Mouse (Mus musculus): ENCODE measurements around the gene Tead3. TPM values are rescaled to one million over a fixed set of nuclear protein-coding genes. Genes with fewer than 3 reads are reported as not detected.
"Not testable (repeated sequence)": the region's sequence is repeated elsewhere in the genome, so short reads cannot be mapped to it uniquely, and the experiment has no call there.

The Tead3 gene
- polyA plus RNA-seq, 1 experiment from 2014 or later: 9.7 TPM

DNA sequence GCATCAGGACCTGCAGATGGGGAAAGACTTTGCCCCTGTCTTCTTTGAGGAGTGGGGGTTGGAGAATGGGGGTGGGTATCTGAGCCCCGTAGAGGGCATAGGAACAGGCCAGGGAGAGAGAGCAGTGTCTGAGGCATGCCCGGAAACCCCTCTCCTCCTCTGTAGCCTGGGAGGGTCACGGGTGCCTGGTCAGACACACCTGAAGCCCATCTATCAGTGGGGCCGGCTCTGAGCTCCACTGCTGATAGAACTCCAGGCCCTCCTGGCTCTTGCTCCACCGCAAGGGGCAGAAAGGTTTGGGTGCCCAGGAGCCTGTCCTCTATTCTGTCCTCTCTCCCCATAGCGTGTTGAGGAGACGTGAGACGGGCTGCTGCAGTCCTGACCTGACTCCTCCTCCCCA, 24.9 kb downstream of the Tead3 start:
- H3K9ac ChIP-seq (replicated peaks; ENCODE audit: low read depth): no peak overlapping the region
- no peak overlapping the region for H3K4me2 ChIP-seq (replicated peaks; ENCODE audit: low read depth, low read length)
- no peaks in the 10 kb centered on the region for H3K9me3 ChIP-seq (ENCODE audit: low read length)
- DNase-seq (ENCODE audit: low spot score) (no peak), ATAC-seq (no peak)
- WGBS: 88% methylated on average over 7 of the region's 8 CpGs
- TF ChIP-seq EP300 (IDR thresholded peaks at IDR 0.05) (no peak), CTCF (IDR thresholded peaks at IDR 0.05) (no peak)
- H3K4me1 ChIP-seq (ENCODE audit: insufficient read depth, low read depth, low read length): peaks cover 15% of the 10 kb centered on the region
- no peaks in the 10 kb centered on the region for H3K27me3 ChIP-seq (replicated peaks; ENCODE audit: insufficient read depth, low read length)
- no peak overlapping the region for H3K27ac ChIP-seq (ENCODE audit: low read length)
- H3K36me3 ChIP-seq (ENCODE audit: insufficient read depth, low read length): no peaks in the 10 kb centered on the region; the same call in 1 of the 2 replicates
- no peak overlapping the region for H3K4me3 ChIP-seq (ENCODE audit: low read depth, low read length)

DNA sequence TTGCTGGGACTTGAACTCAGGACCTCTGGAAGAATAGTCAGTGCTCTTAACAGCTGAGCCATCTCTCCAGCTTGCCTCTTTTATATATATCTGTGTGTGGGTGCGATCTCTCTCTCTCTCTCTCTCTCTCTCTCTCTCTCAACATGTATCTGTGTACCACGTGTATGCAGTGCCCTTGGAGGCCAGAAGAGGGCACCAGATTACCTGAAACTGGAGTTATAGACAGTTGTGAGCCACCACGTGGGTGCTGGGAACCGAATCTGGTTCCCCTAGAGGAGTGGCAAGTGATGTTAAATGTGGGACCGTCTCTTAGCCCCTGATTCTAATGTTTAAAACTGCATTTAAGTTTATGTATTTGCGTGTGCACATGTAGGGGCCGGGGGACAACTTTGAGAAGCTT, 26.2 kb downstream of the Tead3 start:
- H3K36me3 ChIP-seq (ENCODE audit: insufficient read depth, low read length); ATAC-seq; DNase-seq (ENCODE audit: low spot score); H3K9ac ChIP-seq (replicated peaks; ENCODE audit: low read depth); H3K4me2 ChIP-seq (replicated peaks; ENCODE audit: low read depth, low read length); H3K4me3 ChIP-seq (ENCODE audit: low read depth, low read length); H3K27me3 ChIP-seq (replicated peaks; ENCODE audit: insufficient read depth, low read length); H3K4me1 ChIP-seq (ENCODE audit: insufficient read depth, low read depth, low read length); H3K9me3 ChIP-seq (ENCODE audit: low read length); H3K27ac ChIP-seq (ENCODE audit: low read length): not testable (repeated sequence)
- TF ChIP-seq CTCF (IDR thresholded peaks at IDR 0.05): peak; percentile 40
- WGBS: 96% methylated on average over 7 of the region's 7 CpGs

DNA sequence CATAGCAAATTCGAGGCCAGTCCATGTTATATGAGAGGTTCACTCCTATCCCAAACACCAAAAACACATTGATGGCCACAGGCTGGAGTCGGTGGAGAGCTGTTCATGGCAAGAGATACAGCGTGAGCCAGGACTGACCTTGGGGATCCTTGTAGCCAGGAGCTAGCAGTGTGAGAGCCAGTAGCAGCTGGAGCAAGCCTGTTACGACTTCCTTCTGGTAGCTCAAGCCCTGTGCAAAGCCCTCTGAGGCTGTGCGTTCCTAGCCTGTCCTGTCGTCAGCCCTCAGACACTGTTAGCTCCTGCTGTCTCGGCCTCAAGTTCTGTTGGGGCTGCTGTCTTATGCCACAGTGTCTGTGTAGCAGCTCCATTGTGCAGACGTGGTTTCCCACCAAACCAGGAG, 26.8 kb downstream of the Tead3 start:
- no peak for ATAC-seq
- Histone ChIP-seq H3K4me1 (ENCODE audit: insufficient read depth, low read depth, low read length) (peaks cover 7% of the 10 kb centered on the region; the same call in 1 of the 2 replicates), H3K4me2 (replicated peaks; ENCODE audit: low read depth, low read length) (no peak overlapping the region), H3K9me3 (ENCODE audit: low read length) (no peaks in the 10 kb centered on the region), H3K9ac (replicated peaks; ENCODE audit: low read depth) (no peak overlapping the region), H3K4me3 (ENCODE audit: low read depth, low read length) (no peak overlapping the region), H3K27me3 (replicated peaks; ENCODE audit: insufficient read depth, low read length) (no peaks in the 10 kb centered on the region), H3K36me3 (ENCODE audit: insufficient read depth, low read length) (no peaks in the 10 kb centered on the region; the same call in 1 of the 2 replicates), H3K27ac (ENCODE audit: low read length) (no peak overlapping the region)
- TF ChIP-seq CTCF (IDR thresholded peaks at IDR 0.05) (no peak), EP300 (IDR thresholded peaks at IDR 0.05) (no peak)
- no peak for DNase-seq (ENCODE audit: low spot score)
- WGBS: 88% methylated on average over 8 of the region's 8 CpGs

DNA sequence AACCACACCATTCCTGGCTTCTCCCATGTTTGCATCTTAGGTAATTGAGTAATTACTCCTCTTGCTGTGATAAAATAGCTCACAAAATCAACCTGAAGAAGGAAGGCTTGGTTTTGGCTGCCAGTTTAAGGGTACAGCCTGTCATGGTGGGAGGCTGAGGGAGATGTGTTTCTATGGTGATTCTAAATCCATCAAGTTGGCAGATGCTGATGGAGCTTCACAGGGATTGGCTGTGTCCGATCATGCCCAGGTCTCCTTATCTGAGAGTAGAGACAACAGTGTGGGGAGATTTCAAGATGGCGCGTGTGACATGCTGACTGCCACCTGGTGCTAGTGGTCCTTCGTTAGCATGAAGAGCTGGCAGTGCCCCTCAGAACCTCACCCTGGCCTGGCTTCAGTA, 28.9 kb downstream of the Tead3 start:
- no peak overlapping the region for H3K4me3 ChIP-seq (ENCODE audit: low read depth, low read length)
- H3K4me2 ChIP-seq (replicated peaks; ENCODE audit: low read depth, low read length): no peak overlapping the region
- no peaks in the 10 kb centered on the region for H3K27me3 ChIP-seq (replicated peaks; ENCODE audit: insufficient read depth, low read length)
- H3K27ac ChIP-seq (ENCODE audit: low read length): no peak overlapping the region
- ATAC-seq (no peak), DNase-seq (ENCODE audit: low spot score) (no peak)
- no peak for TF ChIP-seq EP300 (IDR thresholded peaks at IDR 0.05)
- TF ChIP-seq CTCF (IDR thresholded peaks at IDR 0.05): no peak
- no peaks in the 10 kb centered on the region for H3K4me1 ChIP-seq (ENCODE audit: insufficient read depth, low read depth, low read length)
- 87% methylated on average over 4 of the region's 4 CpGs for WGBS
- H3K36me3 ChIP-seq (ENCODE audit: insufficient read depth, low read length): peaks cover 13% of the 10 kb centered on the region
- no peak overlapping the region for H3K9ac ChIP-seq (replicated peaks; ENCODE audit: low read depth)
- H3K9me3 ChIP-seq (ENCODE audit: low read length): no peaks in the 10 kb centered on the region

DNA sequence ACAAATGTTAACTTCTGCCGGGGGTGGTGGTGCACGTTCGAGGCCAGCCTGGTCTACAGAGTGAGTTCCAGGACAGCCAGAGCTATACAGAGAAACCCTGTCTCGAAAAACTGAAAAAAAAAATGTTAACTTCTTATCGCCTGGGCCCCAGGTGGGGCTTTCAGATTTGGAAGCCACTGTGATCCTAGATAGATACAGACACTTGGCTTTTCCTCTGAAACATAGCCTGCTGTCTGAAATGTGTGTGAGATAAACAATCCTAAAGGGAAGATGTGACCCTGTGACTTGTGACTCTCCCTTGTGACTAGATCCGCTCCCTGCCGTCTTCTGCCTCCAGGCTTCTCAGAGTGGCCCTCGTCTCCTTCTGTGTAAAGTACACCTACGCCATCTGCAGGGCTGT, 32.9 kb downstream of the Tead3 start:
- DNase-seq (ENCODE audit: low spot score): no peak
- Histone ChIP-seq H3K4me3 (ENCODE audit: low read depth, low read length) (no peak overlapping the region), H3K4me1 (ENCODE audit: insufficient read depth, low read depth, low read length) (peaks cover 3% of the 10 kb centered on the region; the same call in 1 of the 2 replicates), H3K36me3 (ENCODE audit: insufficient read depth, low read length) (peaks cover 14% of the 10 kb centered on the region), H3K27me3 (replicated peaks; ENCODE audit: insufficient read depth, low read length) (no peaks in the 10 kb centered on the region), H3K4me2 (replicated peaks; ENCODE audit: low read depth, low read length) (no peak overlapping the region), H3K9me3 (ENCODE audit: low read length) (no peaks in the 10 kb centered on the region), H3K9ac (replicated peaks; ENCODE audit: low read depth) (no peak overlapping the region), H3K27ac (ENCODE audit: low read length) (no peak overlapping the region)
- ATAC-seq: no peak
- no peak for TF ChIP-seq CTCF (IDR thresholded peaks at IDR 0.05)
- no peak for TF ChIP-seq EP300 (IDR thresholded peaks at IDR 0.05)
- WGBS: 77% methylated on average over 9 of the region's 9 CpGs

DNA sequence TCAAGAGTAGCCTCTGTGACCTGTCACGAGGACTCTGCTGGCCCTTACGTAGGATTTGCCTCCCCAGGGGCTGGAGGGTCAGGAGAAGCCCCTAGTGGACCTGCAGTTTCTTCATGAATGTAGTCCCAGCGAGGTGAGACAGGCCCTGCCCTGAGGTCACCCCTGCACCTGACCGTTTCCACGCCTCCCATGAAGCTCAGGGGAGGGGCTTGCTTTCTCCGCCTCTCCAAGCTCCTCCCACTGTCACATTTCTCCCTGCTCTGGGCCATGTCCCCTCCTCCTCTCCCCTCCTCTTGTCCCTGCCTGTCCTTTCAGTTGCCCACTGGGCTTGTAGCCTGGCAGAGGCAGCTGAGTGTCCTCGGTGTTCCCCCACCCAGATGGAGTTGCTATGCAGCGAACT, 33.5 kb downstream of the Tead3 start:
- TF ChIP-seq EP300 (IDR thresholded peaks at IDR 0.05) (no peak), CTCF (IDR thresholded peaks at IDR 0.05) (no peak)
- H3K4me2 ChIP-seq (replicated peaks; ENCODE audit: low read depth, low read length): no peak overlapping the region
- H3K9ac ChIP-seq (replicated peaks; ENCODE audit: low read depth): no peak overlapping the region
- DNase-seq (ENCODE audit: low spot score) (no peak), ATAC-seq (no peak)
- peaks cover 14% of the 10 kb centered on the region for H3K36me3 ChIP-seq (ENCODE audit: insufficient read depth, low read length)
- peaks cover 3% of the 10 kb centered on the region; the same call in 1 of the 2 replicates for H3K4me1 ChIP-seq (ENCODE audit: insufficient read depth, low read depth, low read length)
- no peak overlapping the region for H3K4me3 ChIP-seq (ENCODE audit: low read depth, low read length)
- 50% methylated on average over 7 of the region's 8 CpGs for WGBS
- H3K9me3 ChIP-seq (ENCODE audit: low read length): no peaks in the 10 kb centered on the region
- no peaks in the 10 kb centered on the region for H3K27me3 ChIP-seq (replicated peaks; ENCODE audit: insufficient read depth, low read length)
- H3K27ac ChIP-seq (ENCODE audit: low read length): no peak overlapping the region

DNA sequence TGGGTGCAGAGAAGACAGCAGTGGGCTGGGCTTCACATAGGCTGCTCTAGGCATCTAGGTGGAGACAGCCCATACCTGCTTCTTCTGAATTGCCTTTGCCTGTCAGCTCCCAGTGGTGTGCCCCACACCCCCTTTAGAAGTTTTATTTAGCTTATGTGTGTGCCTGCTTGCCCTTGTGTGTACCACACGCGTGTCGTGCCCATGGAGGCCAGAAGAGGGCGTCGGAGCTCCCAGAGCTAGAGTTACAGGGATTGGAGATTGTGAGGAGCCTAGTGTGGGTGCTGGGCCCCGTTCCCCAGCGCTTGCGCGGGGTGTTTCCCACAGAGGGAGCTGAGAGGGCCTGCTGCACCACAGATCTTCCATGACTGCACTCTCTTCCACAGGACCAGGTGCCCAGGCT, 34.1 kb downstream of the Tead3 start:
- 90% methylated on average over 9 of the region's 9 CpGs for WGBS
- peaks cover 14% of the 10 kb centered on the region for H3K36me3 ChIP-seq (ENCODE audit: insufficient read depth, low read length)
- no peaks in the 10 kb centered on the region for H3K27me3 ChIP-seq (replicated peaks; ENCODE audit: insufficient read depth, low read length)
- H3K4me3 ChIP-seq (ENCODE audit: low read depth, low read length): no peak overlapping the region
- no peak overlapping the region for H3K4me2 ChIP-seq (replicated peaks; ENCODE audit: low read depth, low read length)
- no peak for ATAC-seq
- no peak for DNase-seq (ENCODE audit: low spot score)
- H3K9ac ChIP-seq (replicated peaks; ENCODE audit: low read depth): no peak overlapping the region
- H3K9me3 ChIP-seq (ENCODE audit: low read length): no peaks in the 10 kb centered on the region
- peaks cover 3% of the 10 kb centered on the region; the same call in 1 of the 2 replicates for H3K4me1 ChIP-seq (ENCODE audit: insufficient read depth, low read depth, low read length)
- no peak for TF ChIP-seq EP300 (IDR thresholded peaks at IDR 0.05)
- peak; percentile 31; the same call in 1 of the 2 replicates for TF ChIP-seq CTCF (IDR thresholded peaks at IDR 0.05)
- no peak overlapping the region for H3K27ac ChIP-seq (ENCODE audit: low read length)

Data from lung, postnatal 0 days (tissue).